Mouse (Mus musculus) liver, embryonic 14.5 days (tissue): ENCODE measurements at regions not wholly inside any gene's neighbourhood (a gene's known extent, or its start where the extent isn't known, plus 50 kb on each side); places are given as distances from the start of the nearest gene placed in this dataset.

Source experiments
- CTCF ChIP-seq: IDR thresholded peaks from 2 replicates; pipeline ENCODE4 v1.5.1; 2016; ENCODE audit warnings: antibody characterized with exemption, low read depth, control low read depth
- EP300 ChIP-seq: IDR thresholded peaks from 2 replicates; pipeline ENCODE4 v1.6.1; 2016; ENCODE audit warnings: antibody characterized with exemption, low read depth

GRCm38 (mm10) chr12:93981307-93981706 lies 1710.7 kb upstream of the Flrt2 start:
- TF ChIP-seq CTCF = no peak
- TF ChIP-seq EP300 = no peak
